Comparison of ENCODE assay signal across 19 mouse cellular contexts in the genomic region with DNA sequence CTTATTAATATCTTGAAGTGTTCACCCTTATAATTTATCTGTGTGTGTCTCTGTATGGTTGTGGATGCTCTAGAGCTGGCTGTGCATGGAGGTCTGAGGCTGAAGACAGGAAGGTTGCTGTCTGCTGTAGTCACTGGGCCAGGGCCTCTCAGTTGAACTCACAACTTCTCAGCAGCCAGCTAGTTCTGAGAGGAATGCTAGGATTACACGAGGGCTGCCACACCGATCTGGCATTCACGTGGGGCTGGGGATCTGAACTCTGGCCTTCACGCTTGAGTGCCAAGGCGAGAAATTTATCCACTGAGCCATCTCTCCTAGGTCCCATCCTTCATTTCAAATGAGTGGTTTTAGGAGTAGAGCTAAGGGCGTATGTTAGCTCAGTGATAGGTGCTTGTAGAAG. TPM values are rescaled to one million over a fixed set of nuclear protein-coding genes. Genes with fewer than 3 reads are reported as not detected.
DNase-seq lines count a peak whose midpoint lies in the region; TF ChIP-seq lines count a peak whose summit lies in the region.
"Had no signal": no experiment of that assay in that cellular context is flagged by ENCODE, and none has a peak within 500 bp of the region (broad histone marks: within the 10 kb centered on the region; RNA-seq: fewer than 3 reads in every experiment).

No protein-coding gene starts in this region.

- H3K4me1 ChIP-seq in heart, embryonic 10.5 days = peaks cover 5% of the 10 kb centered on the region; the same call in 1 of the 2 replicates
- peaks cover 4% of the 10 kb centered on the region; the same call in 1 of the 2 replicates for H3K4me1 ChIP-seq in kidney, adult 2 months (ENCODE audit: control insufficient read depth, insufficient read depth, low read length)
- H3K4me1 ChIP-seq: forebrain, embryonic 13.5 days had no signal

- no peak overlapping the region for H3K4me3 ChIP-seq in heart, embryonic 10.5 days
- no peak overlapping the region for H3K4me3 ChIP-seq in kidney, adult 2 months (ENCODE audit: insufficient read depth, low read depth, low read length)
- H3K4me3 ChIP-seq in left cerebral cortex, adult 2 months = no peak overlapping the region
- H3K4me3 ChIP-seq: forebrain, embryonic 13.5 days; hindbrain, embryonic 12.5 days had no signal

- H3K27ac ChIP-seq in heart, embryonic 10.5 days = no peak overlapping the region
- no peak overlapping the region for H3K27ac ChIP-seq in kidney, adult 2 months (ENCODE audit: insufficient read depth, low read depth, low read length)
- no peak overlapping the region for H3K27ac ChIP-seq in left cerebral cortex, adult 2 months
- H3K27ac ChIP-seq: forebrain, embryonic 13.5 days; hindbrain, embryonic 12.5 days had no signal

- peaks cover 5% of the 10 kb centered on the region for H3K36me3 ChIP-seq in heart, embryonic 10.5 days
- H3K36me3 ChIP-seq in kidney, adult 2 months (ENCODE audit: control insufficient read depth, insufficient read depth, low read length) = peaks cover 1% of the 10 kb centered on the region; the same call in 1 of the 2 replicates
- H3K36me3 ChIP-seq: hindbrain, embryonic 12.5 days had no signal

- TF ChIP-seq CTCF in kidney, adult 2 months (conservative IDR thresholded peaks at IDR 0.05; ENCODE audit: insufficient read depth, insufficient read length, low read depth, low read length) = no peak
- no peak for TF ChIP-seq CTCF in left cerebral cortex, adult 2 months (IDR thresholded peaks at IDR 0.05)

- TF ChIP-seq POLR2A in kidney, adult 2 months (IDR thresholded peaks at IDR 0.05; ENCODE audit: low read depth, low read length) = no peak

- peak; percentile 33 for DNase-seq in heart, adult 11 months
- no peak for DNase-seq in heart, embryonic 10.5 days (ENCODE audit: low spot score)
- DNase-seq in kidney, adult 2 months = peak; percentile 89
- DNase-seq in kidney, postnatal 10 days = peak; percentile 49
- DNase-seq in mesoderm, embryonic 11.5 days (ENCODE audit: low read depth, low spot score) = peak; percentile 21
- DNase-seq in lung, postnatal 36 days = no peak
- no peak for DNase-seq in left cerebral cortex, adult 2 months (ENCODE audit: extremely low spot score in 1 of 2, low spot score in 2 of 2)
- DNase-seq: adrenal gland, postnatal 10 days; B cell, adult 2 months; cerebellum, adult 11 months; cerebellum, adult 9-10 months; cerebellum, postnatal 36 days; forebrain, postnatal 0 days; gastrocnemius, postnatal 14 days; heart, postnatal 10 days; heart, postnatal 4 days had no signal

- intact Hi-C loops in left cerebral cortex, adult 2 months (cut with DNase I) = no loop called here

- H3K9me3 ChIP-seq in heart, embryonic 10.5 days = no peaks in the 10 kb centered on the region
- H3K9me3 ChIP-seq: forebrain, embryonic 13.5 days; G1E; hindbrain, embryonic 12.5 days had no signal

- WGBS in heart, embryonic 10.5 days = 86% methylated on average over 6 of the region's 6 CpGs
- WGBS in kidney, adult 2 months = 53% methylated on average over 6 of the region's 6 CpGs

- no peaks in the 10 kb centered on the region for H3K27me3 ChIP-seq in heart, embryonic 10.5 days (ENCODE audit: insufficient read depth, poor library complexity, severe bottlenecking)
- H3K27me3 ChIP-seq in kidney, adult 2 months (replicated peaks; ENCODE audit: control insufficient read depth, insufficient read depth, low read length) = no peaks in the 10 kb centered on the region
- H3K27me3 ChIP-seq: forebrain, embryonic 13.5 days; hindbrain, embryonic 12.5 days had no signal

RNA-seq across cellular contexts. Expression of a gene that starts 30.2 kb away (rescaled TPM):
- polyA plus RNA-seq in heart, embryonic 10.5 days (2016; fragmentation: Nextera tagmentation; extraction: Ambion mirVana) = 18.0 and 25.3 TPM in 2 replicates
- 25.2 and 28.8 TPM in 2 replicates for polyA plus RNA-seq in kidney, adult 2 months (2012; rRNA removed)
- total RNA-seq in left cerebral cortex, adult 2 months (2021) = 10 to 100 TPM; 40.3 to 43.4 TPM

Comparison
In these comparisons a context has a peak if more than half of its experiments do, and no peak if none do; other contexts are left out.
1. DNase-seq: peak in heart, adult 11 months (single experiment), kidney, adult 2 months (single experiment), kidney, postnatal 10 days (single experiment) and mesoderm, embryonic 11.5 days (single experiment); none in heart, embryonic 10.5 days (single experiment), lung, postnatal 36 days (single experiment) and left cerebral cortex, adult 2 months (0 of 2).